Mouse (Mus musculus) kidney, postnatal 25 days (tissue): ENCODE data around the gene Spata1.

Experiments used
- DNase-seq, 2 experiments: peaks; one replicate each; pipeline ENCODE4 v3.0.0; 2021; ENCODE audit warnings: mixed read lengths in 2 of 2

Gene Spata1

GRCm38 (mm10) chr3:146450371-146450841 lies 49.1 kb downstream of the Spata1 start:
- DNase-seq: peak; percentile 97 to 98

GRCm38 (mm10) chr3:146449745-146450250 lies 49.8 kb downstream of the Spata1 start, which contains the start of gene Ctbs:
TSS of gene Ctbs (plus strand) at chr3:146449795.
- DNase-seq: no peak

- peak; percentile 37 to 59 for DNase-seq
Observed at GRCm38 (mm10) chr3:146448969-146449368, 50.6 kb downstream of the Spata1 start.

GRCm38 (mm10) chr3:146448372-146448771 lies 51.2 kb downstream of the Spata1 start:
- no peak for DNase-seq

- DNase-seq: no peak
Observed at GRCm38 (mm10) chr3:146447598-146447997, 52.0 kb downstream of the Spata1 start.

- no peak for DNase-seq
Observed at GRCm38 (mm10) chr3:146447156-146447555, 52.4 kb downstream of the Spata1 start.

- DNase-seq: no peak
Observed at GRCm38 (mm10) chr3:146444880-146445279, 54.7 kb downstream of the Spata1 start.

- DNase-seq: peak; percentile 59 to 74
Observed at GRCm38 (mm10) chr3:146443380-146443779, 56.2 kb downstream of the Spata1 start.

- DNase-seq: peak; percentile 69 to 83
Observed at GRCm38 (mm10) chr3:146442936-146443335, 56.6 kb downstream of the Spata1 start.

- DNase-seq: no peak
Observed at GRCm38 (mm10) chr3:146442484-146442883, 57.1 kb downstream of the Spata1 start.

GRCm38 (mm10) chr3:146440422-146440821 lies 59.1 kb downstream of the Spata1 start:
- DNase-seq: no peak

- DNase-seq: no peak
Observed at GRCm38 (mm10) chr3:146440011-146440410, 59.5 kb downstream of the Spata1 start.

GRCm38 (mm10) chr3:146436114-146436513 lies 63.4 kb downstream of the Spata1 start:
- DNase-seq: no peak

- no peak for DNase-seq
Observed at GRCm38 (mm10) chr3:146435533-146435932, 64.0 kb downstream of the Spata1 start.

- DNase-seq: no peak
Observed at GRCm38 (mm10) chr3:146434686-146435085, 64.9 kb downstream of the Spata1 start.

- DNase-seq: peak in 1 of 2 experiments; percentile 26
Observed at GRCm38 (mm10) chr3:146433681-146434350, 65.7 kb downstream of the Spata1 start.

GRCm38 (mm10) chr3:146433063-146433462 lies 66.5 kb downstream of the Spata1 start:
- peak in 1 of 2 experiments; percentile 25 for DNase-seq

GRCm38 (mm10) chr3:146426489-146426888 lies 73.1 kb downstream of the Spata1 start:
- peak in 1 of 2 experiments; percentile 29 for DNase-seq

GRCm38 (mm10) chr3:146425902-146426301 lies 73.7 kb downstream of the Spata1 start:
- DNase-seq: peak in 1 of 2 experiments; percentile 13

- DNase-seq: peak; percentile 35 to 38
Observed at GRCm38 (mm10) chr3:146424306-146424900, 75.2 kb downstream of the Spata1 start.

GRCm38 (mm10) chr3:146423710-146424109 lies 75.8 kb downstream of the Spata1 start:
- DNase-seq: peak; percentile 23 to 39

- DNase-seq: peak in 1 of 2 experiments; percentile 42
Observed at GRCm38 (mm10) chr3:146421787-146422186, 77.8 kb downstream of the Spata1 start.

- DNase-seq: peak in 1 of 2 experiments; percentile 15
Observed at GRCm38 (mm10) chr3:146419992-146420537, 79.5 kb downstream of the Spata1 start.

GRCm38 (mm10) chr3:146419534-146419933 lies 80.0 kb downstream of the Spata1 start:
- peak in 1 of 2 experiments; percentile 9 for DNase-seq
